Mouse (Mus musculus) embryonic stem cell, embryonic (primary cell): ENCODE results near the gene Fut2.

ENCODE experiments used
- CTCF ChIA-PET, 4 experiments: fragments of 300-600 bp in 2 of 4; fragments of 350-600 bp in 2 of 4; sonication (Branson Sonifier 250); formaldehyde crosslinking; loops; one replicate each; lab custom pipeline; 2022; ENCODE audit warnings: inconsistent platforms in 2 of 4; lab: Charles Lee
- POLR2A ChIA-PET, 4 experiments: fragments of 300-600 bp in 2 of 4; fragments of 350-600 bp in 2 of 4; sonication (Branson Sonifier 250); formaldehyde crosslinking; loops; one replicate each; lab custom pipeline; 2022; ENCODE audit warnings: antibody characterized with exemption in 4 of 4, inconsistent platforms in 1 of 4; lab: Charles Lee

Gene Fut2

DNA sequence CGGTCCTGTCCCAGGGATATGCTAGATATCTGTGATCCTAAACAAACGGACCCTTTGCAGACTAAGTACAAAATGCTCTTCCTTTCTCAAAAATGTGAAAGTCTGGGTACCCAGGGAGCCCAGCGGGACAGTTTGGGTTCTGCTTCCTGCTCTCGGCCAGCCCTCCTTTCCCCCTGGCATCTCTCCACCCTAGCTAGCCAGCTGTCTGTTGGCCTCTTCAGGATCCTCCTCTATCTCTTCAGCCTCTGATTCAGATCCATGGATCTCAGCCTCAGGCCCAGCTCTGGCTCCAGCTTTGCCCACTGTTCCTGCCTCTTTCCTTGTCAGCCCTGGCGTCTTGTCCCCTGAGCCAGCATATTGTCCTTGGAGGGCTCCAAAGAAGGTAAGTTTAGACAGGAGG lies 24.1 kb downstream of the Fut2 start:
- CTCF ChIA-PET = no interaction called here
- POLR2A ChIA-PET = interaction anchor here in 3 of 4 experiments (0.7 to 6.6 kb wide), 16 partner anchors 8 to 185 kb away, joined by 3 to 71 read pairs (median 4); partner anchors contain the start of genes Rasip1 (in 2 of the 3), Bcat2 (in 1 of the 3), Ftl1 (in 1 of the 3) and Fut1 (in 1 of the 3)

- CTCF ChIA-PET = interaction anchor here in 1 of 4 experiments (0.6 kb wide), 1 partner anchor 11 kb away, joined by 4 read pairs; no protein-coding TSS in a partner anchor
Observed at GRCm38 (mm10) chr7:45641391-45642040, 24.7 kb downstream of the Fut2 start.

DNA sequence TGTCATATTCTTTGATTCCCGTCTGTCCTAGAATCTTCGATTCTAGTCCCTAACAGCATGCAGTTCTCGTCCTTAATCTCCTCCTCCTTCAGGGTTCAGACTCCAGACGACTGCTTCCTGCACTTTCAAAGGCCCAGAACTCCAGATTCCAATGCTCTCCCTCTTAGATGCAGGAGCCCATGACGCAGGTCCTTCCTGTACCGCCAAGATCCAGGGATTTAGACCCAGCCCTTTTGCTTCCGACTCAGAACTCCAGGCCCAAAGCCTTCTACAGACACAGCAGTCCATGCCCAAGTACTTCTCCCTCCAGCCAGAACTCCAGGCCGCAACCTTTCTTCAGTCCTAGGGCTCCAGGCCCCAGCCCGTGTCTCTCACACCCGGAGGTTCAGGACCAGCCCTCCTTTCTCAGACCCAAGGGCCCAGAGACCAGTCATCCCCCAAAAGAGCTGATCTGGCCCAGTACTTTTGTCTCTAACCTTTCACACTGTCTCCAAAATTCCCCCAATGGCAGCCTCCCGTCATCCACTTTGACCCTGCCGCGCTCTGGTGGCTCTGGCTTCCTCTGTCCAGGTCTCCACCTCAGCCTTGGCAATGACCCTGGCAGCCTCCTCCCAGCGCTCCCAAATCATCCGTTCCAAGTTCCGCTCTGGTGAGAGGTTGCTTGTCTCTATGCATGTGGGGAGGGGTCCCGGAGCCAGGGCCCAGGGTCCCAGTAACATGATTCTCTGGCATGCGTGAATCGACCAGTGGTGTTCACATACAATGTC lies 25.8 kb downstream of the Fut2 start:
- ChIA-PET CTCF (no interaction called here), POLR2A (interaction anchor here in 3 of 4 experiments (0.7 to 4.9 kb wide), 8 partner anchors 10 to 176 kb away, joined by 3 to 46 read pairs (median 8); partner anchors contain the start of genes Rasip1 (in 3 of the 3) and Fut1 (in 1 of the 3))

More at GRCm38 (mm10) chr7:45641391-45642040, 24.7 kb downstream of the Fut2 start:
- POLR2A ChIA-PET = interaction anchor here in 3 of 4 experiments (0.7 to 6.6 kb wide), 17 partner anchors 8 to 184 kb away, joined by 3 to 71 read pairs (median 4); partner anchors contain the start of genes Rasip1 (in 2 of the 3), Bcat2 (in 1 of the 3), Ftl1 (in 1 of the 3) and Fut1 (in 1 of the 3)

- ChIA-PET POLR2A (interaction anchor here (0.6 to 4.6 kb wide), 22 partner anchors 9 to 609 kb away, joined by 3 to 46 read pairs (median 5); partner anchors contain the start of genes Rasip1 (in 3 of the 4), Fam83e (in 2 of the 4), Sphk2 (in 2 of the 4) and Aldh16a1 (in 1 of the 4)), CTCF (interaction anchor here in 2 of 4 experiments (0.6 to 1.6 kb wide), 4 partner anchors 11 to 211 kb away, joined by 3 to 12 read pairs (median 6); no protein-coding TSS in a partner anchor)
Observed at GRCm38 (mm10) chr7:45639561-45640027, 26.6 kb downstream of the Fut2 start, which contains the start of gene Mamstr. TSS of gene Mamstr (plus strand) at chr7:45639977.

- POLR2A ChIA-PET = interaction anchor here (0.7 to 4.6 kb wide), 46 partner anchors 8 to 669 kb away, joined by 3 to 46 read pairs (median 4); partner anchors contain the start of genes Rasip1 (in 3 of the 4), Fam83e (in 2 of the 4), Sphk2 (in 2 of the 4) and Aldh16a1 (in 1 of the 4)
- CTCF ChIA-PET = interaction anchor here (0.5 to 1.6 kb wide), 16 partner anchors 9 to 204 kb away, joined by 3 to 12 read pairs (median 4); partner anchors contain the start of gene Gys1 (in 1 of the 4)
Observed at GRCm38 (mm10) chr7:45638623-45639401, 27.4 kb downstream of the Fut2 start.

DNA sequence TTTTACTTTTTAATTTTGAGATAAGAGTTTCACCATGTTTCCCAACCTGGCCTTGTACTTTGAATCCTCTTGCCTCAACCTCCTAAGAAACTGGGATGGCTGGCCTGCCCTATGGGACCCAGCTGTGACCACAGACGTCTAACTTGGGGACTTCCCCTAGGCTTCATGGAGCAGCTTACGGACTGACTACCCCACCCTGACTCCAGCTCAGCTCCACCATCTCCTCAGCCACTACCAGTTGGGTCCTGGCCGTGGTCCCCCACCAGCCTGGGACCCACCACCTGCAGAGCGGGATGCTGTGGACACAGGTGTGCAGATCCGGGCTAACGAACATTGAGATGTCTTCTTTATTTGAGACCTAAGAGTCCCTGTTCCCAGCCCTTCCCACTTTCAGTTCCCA lies 28.5 kb downstream of the Fut2 start:
- ChIA-PET CTCF (interaction anchor here in 3 of 4 experiments (0.5 to 1.5 kb wide), 5 partner anchors 9 to 188 kb away, joined by 3 to 9 read pairs (median 5); no protein-coding TSS in a partner anchor), POLR2A (interaction anchor here in 3 of 4 experiments (0.5 to 5.2 kb wide), 16 partner anchors 9 to 294 kb away, joined by 3 to 28 read pairs (median 6); partner anchors contain the start of genes Ftl1 (in 1 of the 3), Fut1 (in 1 of the 3), Ppfia3 (in 1 of the 3) and Rasip1 (in 1 of the 3))

- CTCF ChIA-PET = interaction anchor here in 3 of 4 experiments (0.6 to 1.6 kb wide), 3 partner anchors 47 to 219 kb away, joined by 5 to 7 read pairs (median 5); no protein-coding TSS in a partner anchor
Observed at GRCm38 (mm10) chr7:45635711-45636688, 30.2 kb downstream of the Fut2 start.

GRCm38 (mm10) chr7:45634946-45635681 lies 31.1 kb downstream of the Fut2 start:
- CTCF ChIA-PET = interaction anchor here in 2 of 4 experiments (0.5 to 1.9 kb wide), 2 partner anchors 48 to 120 kb away, joined by 3 to 4 read pairs; no protein-coding TSS in a partner anchor
- POLR2A ChIA-PET = interaction anchor here in 3 of 4 experiments (0.6 to 5.2 kb wide), 16 partner anchors 8 to 1231 kb away, joined by 3 to 41 read pairs (median 4); partner anchors contain the start of genes Sphk2 (in 2 of the 3), Fut1 (in 1 of the 3) and Rasip1 (in 1 of the 3)

More at GRCm38 (mm10) chr7:45635711-45636688, 30.2 kb downstream of the Fut2 start:
- POLR2A ChIA-PET = interaction anchor here in 3 of 4 experiments (0.5 to 5.2 kb wide), 23 partner anchors 7 to 295 kb away, joined by 3 to 41 read pairs (median 3); partner anchors contain the start of genes Fut1 (in 2 of the 3), Sphk2 (in 2 of the 3), Cyth2 (in 1 of the 3) and Fam83e (in 1 of the 3)

DNA sequence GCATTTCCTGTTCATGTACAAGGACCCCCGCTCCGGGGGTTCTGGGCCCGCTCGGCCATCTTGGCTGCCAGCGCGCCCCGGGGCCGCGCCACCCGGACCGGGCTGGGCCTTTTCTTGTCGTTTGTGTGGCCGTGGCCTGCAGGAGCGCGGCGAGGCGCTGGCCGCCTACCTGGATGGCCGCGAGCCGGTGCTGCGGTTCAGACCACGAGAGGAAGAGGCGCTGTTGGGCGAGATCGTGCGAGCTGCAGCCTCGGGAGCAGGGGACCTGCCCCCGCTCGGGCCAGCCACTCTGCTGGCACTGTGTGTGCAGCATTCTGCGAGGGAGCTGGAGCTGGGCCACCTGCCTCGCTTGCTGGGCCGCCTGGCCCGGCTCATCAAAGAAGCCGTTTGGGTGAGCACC lies 33.7 kb downstream of the Fut2 start:
- POLR2A ChIA-PET = interaction anchor here (0.7 to 5.2 kb wide), 24 partner anchors 10 to 173 kb away, joined by 3 to 41 read pairs (median 3); partner anchors contain the start of genes Sphk2 (in 4 of the 4), Fut1 (in 2 of the 4), Car11 (in 1 of the 4) and Ftl1 (in 1 of the 4)
- CTCF ChIA-PET = interaction anchor here in 3 of 4 experiments (0.6 to 2.4 kb wide), 6 partner anchors 11 to 89 kb away, joined by 3 to 7 read pairs (median 4); partner anchors contain the start of gene Fam83e (in 1 of the 3)

GRCm38 (mm10) chr7:45630064-45630907 lies 35.9 kb downstream of the Fut2 start:
- CTCF ChIA-PET = interaction anchor here (0.5 to 2.2 kb wide), 6 partner anchors 8 to 298 kb away, joined by 4 to 19 read pairs (median 4); partner anchors contain the start of genes Fut1 (in 1 of the 4) and Ntn5 (in 1 of the 4)
- POLR2A ChIA-PET = interaction anchor here in 3 of 4 experiments (0.6 to 6.2 kb wide), 32 partner anchors 8 to 467 kb away, joined by 3 to 78 read pairs (median 4); partner anchors contain the start of genes Mamstr (in 2 of the 3), Sphk2 (in 2 of the 3), Car11 (in 1 of the 3) and Cyth2 (in 1 of the 3)

GRCm38 (mm10) chr7:45628364-45629294 lies 37.6 kb downstream of the Fut2 start:
- ChIA-PET POLR2A (interaction anchor here (0.5 to 6.2 kb wide), 59 partner anchors 10 to 631 kb away, joined by 3 to 78 read pairs (median 4); partner anchors contain the start of genes Fut1 (in 4 of the 4), Mamstr (in 3 of the 4), Fgf21 (in 2 of the 4) and Ftl1 (in 2 of the 4)), CTCF (interaction anchor here (0.5 to 3.0 kb wide), 54 partner anchors 10 to 474 kb away, joined by 3 to 20 read pairs (median 4); partner anchors contain the start of genes Fut1 (in 2 of the 4), Ntn5 (in 2 of the 4), Aldh16a1 (in 1 of the 4) and Fam83e (in 1 of the 4))

DNA sequence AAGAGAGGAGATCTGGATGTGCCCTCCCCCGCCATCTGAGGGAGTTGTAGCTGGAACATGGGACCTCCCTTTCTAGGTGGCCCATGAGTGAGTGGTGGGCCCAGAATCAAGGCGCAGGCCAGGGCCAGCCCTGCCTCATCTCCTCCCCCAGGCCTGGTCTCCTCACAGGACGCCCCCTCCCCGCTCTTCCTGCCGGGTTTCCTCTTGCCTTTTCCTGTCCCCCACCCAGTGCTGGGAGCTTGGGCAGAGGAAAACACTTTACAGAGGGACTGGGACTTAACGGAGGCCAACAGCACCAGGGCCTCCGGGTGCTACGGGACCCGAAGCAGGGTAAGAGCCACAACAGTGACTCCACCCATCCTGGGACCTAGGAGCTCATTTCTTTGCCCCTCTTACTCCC lies 38.9 kb downstream of the Fut2 start, which contains the start of gene Rasip1:
Rasip1 (plus strand) TSS at position 228 of the 400 bp plus-strand sequence.
- CTCF ChIA-PET = interaction anchor here in 3 of 4 experiments (0.6 to 3.0 kb wide), 10 partner anchors 10 to 231 kb away, joined by 3 to 20 read pairs (median 4); partner anchors contain the start of genes Fut1 (in 1 of the 3), Ntn5 (in 1 of the 3) and Snrnp70 (in 1 of the 3)
- POLR2A ChIA-PET = interaction anchor here (0.6 to 6.2 kb wide), 34 partner anchors 9 to 266 kb away, joined by 3 to 78 read pairs (median 4); partner anchors contain the start of genes Fut1 (in 4 of the 4), Mamstr (in 3 of the 4), Fgf21 (in 2 of the 4) and Car11 (in 1 of the 4)
